Mouse (Mus musculus): ENCODE measurements around the gene Rps13.

Rps13 gene

DNA sequence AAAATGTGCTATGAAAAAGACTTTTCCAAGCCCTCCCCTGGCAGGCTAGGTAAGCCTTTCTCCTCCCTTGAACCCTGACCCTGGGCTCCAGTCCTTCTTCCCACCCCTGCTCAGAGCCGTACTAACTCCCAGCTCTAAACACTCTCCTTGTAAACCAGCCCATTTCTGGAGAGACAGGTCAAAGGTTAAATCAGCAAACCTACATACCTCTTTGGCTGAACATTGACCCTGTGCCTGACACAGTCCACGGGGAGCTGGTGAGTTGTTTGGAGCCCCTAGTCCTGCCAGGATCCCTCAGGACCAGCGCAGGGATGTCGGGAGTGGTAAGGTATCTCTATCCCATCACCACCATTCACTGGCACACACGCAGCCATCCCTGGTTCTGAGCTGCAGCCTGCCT is 41.6 kb downstream of the Rps13 start:
- no peak for DNase-seq (ENCODE audit: low spot score in 2 of 2)

DNA sequence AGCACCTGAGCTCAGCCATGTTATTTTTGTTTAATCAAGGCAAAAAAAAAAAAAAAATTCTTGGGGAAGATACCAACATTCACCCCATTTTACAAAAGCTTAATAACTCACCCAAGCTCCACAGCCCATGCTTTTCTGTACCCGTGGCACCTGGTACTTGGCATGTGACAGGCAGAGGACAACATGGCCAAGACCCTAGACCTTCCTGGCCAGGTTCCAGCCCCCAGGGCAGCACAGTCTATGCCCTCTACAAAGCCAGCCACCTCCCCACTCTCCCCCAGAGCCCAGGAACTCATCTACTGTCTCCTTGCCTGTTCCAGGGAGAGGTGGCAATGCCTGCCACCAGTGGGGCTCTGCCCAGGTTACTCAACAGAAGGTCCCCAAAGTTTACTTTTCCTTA is 43.4 kb downstream of the Rps13 start:
- DNase-seq (ENCODE audit: low spot score in 2 of 2) = no peak

GRCm38 (mm10) chr7:116288996-116289395 is 45.0 kb downstream of the Rps13 start:
- DNase-seq (ENCODE audit: low spot score in 2 of 2) = no peak

DNA sequence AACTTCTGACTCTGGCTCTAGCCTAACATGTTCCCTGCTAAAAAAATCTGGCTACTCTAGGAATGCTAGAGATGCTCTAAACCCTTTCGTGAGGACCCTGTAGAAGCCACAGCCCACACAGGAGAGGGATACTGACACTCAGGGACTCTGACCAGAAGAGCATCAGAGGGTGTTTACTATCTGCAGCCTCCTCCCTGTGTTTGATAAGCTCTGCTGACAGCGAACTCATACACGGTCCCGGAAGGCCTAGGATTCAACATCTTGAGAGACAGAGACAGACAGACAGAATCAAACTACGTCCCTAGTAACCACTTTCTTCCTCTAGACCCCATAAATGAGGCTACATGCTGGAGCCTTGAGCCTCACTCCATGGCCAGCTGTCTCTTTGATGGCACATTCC is 46.0 kb downstream of the Rps13 start:
- DNase-seq (ENCODE audit: low spot score in 2 of 2) = no peak

DNA sequence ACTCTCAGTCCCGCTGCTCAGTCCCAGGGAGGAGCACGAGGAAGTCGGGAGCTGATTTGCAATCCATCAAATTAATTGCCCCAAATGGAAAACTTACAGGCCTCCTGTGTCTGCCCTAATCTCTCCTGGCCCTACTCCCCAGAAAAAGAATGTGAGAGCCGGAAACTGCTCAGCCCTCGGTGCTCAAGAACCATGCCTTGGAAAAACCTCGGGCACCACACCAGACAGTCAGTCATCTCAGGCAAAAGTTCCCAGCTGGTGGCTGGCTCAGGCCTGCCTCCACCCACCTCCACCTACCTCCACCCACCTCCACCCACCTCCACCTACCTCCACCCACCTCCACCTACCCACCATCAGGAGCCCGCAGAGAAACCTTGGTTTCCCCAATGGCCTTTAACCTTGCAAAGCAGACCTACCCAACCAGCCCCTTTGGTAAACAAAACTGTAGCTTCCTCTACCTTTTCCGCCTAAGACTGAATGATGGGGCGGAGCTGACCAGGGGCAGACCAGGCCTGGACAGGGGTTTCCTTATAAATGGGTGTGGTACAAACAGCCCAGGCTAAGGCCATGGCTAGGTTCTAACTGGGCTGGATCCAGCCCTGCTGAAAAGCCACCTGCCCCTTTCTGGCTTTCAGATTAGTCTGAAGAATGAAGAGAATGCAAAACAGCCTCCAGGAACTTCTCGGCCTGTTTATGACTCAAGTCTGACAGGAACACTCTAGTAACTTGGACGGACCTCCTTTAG is 47.2 kb downstream of the Rps13 start:
- DNase-seq (ENCODE audit: low spot score in 2 of 2) = no peak

DNA sequence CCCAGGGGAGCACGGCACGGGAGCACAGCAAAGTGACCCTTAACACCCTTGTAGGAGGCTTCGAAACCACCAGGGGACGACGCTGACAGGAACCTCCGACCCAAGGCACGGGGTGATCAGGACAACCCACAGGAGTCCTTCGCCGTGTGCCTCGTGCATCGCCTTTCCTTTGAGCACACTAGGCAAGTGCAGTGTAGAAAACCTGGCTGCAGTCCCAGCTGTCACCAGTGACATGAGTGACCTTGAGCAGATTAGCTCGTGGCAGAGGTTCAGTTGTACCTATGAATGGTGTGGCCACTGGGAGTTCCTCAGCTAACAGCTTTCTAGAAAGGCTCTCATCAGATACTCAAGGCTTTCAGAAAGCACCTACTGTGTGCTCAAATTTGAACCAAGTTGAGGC is 47.8 kb downstream of the Rps13 start:
- no peak for DNase-seq (ENCODE audit: low spot score in 2 of 2)

DNA sequence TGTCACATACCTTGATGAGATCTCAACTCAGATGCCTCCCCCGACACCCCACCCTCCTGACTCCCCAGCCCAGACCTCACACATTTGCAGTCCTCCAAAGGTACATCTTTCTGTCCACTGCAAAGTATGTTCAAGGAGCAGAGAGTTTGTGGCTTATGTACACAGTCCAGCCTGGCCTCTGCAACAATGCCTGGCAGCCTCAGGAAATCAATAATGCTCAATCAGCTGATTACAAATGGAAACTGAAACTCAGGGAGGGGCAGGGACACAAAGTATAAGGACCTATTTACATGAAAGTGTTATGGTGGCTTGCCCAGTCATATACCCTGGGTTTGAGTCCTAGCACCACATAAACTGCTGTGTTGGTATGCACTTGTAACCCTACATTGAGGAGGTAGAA is 48.8 kb downstream of the Rps13 start:
- DNase-seq (ENCODE audit: low spot score in 2 of 2) = no peak

- peak in 1 of 2 experiments; percentile 29 for DNase-seq (ENCODE audit: low spot score in 2 of 2)
Observed at GRCm38 (mm10) chr7:116282755-116283154, 51.2 kb downstream of the Rps13 start.
